Mouse (Mus musculus) mature B cell (primary cell): ENCODE measurements around the gene Pcolce.
"Not testable (repeated sequence)": the region's sequence is repeated elsewhere in the genome, so short reads cannot be mapped to it uniquely, and the experiment has no call there.

ENCODE experiments used
- in situ Hi-C: fragments of 300-500 bp; cut with MboI; formaldehyde crosslinking; loops from 2 replicates; pipeline ENCODE4 v1.14.3; 2019

Pcolce gene

GRCm38 (mm10) chr5:137629906-137630545, 16.4 kb upstream of the Pcolce start:
- in situ Hi-C loops = no loop called here

GRCm38 (mm10) chr5:137629306-137629721, 15.7 kb upstream of the Pcolce start:
- in situ Hi-C loops = no loop called here

GRCm38 (mm10) chr5:137628498-137629305, 15.1 kb upstream of the Pcolce start, which contains the start of the genes Fbxo24, Lrch4 and Gm20605:
Fbxo24 (minus strand) TSS chr5:137629002.
Lrch4 (plus strand) TSS chr5:137629121.
Gm20605 (plus strand) TSS chr5:137629175.
- in situ Hi-C loops = no loop called here

- in situ Hi-C loops = no loop called here
Observed at GRCm38 (mm10) chr5:137627991-137628390, 14.4 kb upstream of the Pcolce start.

- in situ Hi-C loops = no loop called here
Observed at GRCm38 (mm10) chr5:137623937-137624530, 10.4 kb upstream of the Pcolce start.

GRCm38 (mm10) chr5:137615347-137615746, 1.8 kb upstream of the Pcolce start:
- in situ Hi-C loops = no loop called here

- in situ Hi-C loops = not testable (repeated sequence)
Observed at GRCm38 (mm10) chr5:137614921-137615320, 1.3 kb upstream of the Pcolce start.

- in situ Hi-C loops = no loop called here
Observed at GRCm38 (mm10) chr5:137613076-137613475, 508 bp downstream of the Pcolce start.

- in situ Hi-C loops = no loop called here
Observed at GRCm38 (mm10) chr5:137611245-137611602, 2.4 kb downstream of the Pcolce start.

- in situ Hi-C loops = no loop called here
Observed at GRCm38 (mm10) chr5:137610548-137611244, 2.9 kb downstream of the Pcolce start.

GRCm38 (mm10) chr5:137610056-137610455, 3.5 kb downstream of the Pcolce start:
- in situ Hi-C loops = no loop called here

- in situ Hi-C loops = no loop called here
Observed at GRCm38 (mm10) chr5:137609292-137609691, 4.3 kb downstream of the Pcolce start.

GRCm38 (mm10) chr5:137608654-137609190, 4.9 kb downstream of the Pcolce start:
- in situ Hi-C loops = no loop called here

- in situ Hi-C loops = no loop called here
Observed at GRCm38 (mm10) chr5:137607860-137608653, 5.5 kb downstream of the Pcolce start.

GRCm38 (mm10) chr5:137601365-137601729, 12.2 kb downstream of the Pcolce start:
- in situ Hi-C loops = no loop called here

- in situ Hi-C loops = no loop called here
Observed at GRCm38 (mm10) chr5:137600619-137601364, 12.8 kb downstream of the Pcolce start, which contains the start of gene Mospd3. Mospd3 (minus strand) TSS chr5:137601058.

- in situ Hi-C loops = no loop called here
Observed at GRCm38 (mm10) chr5:137600281-137600618, 13.3 kb downstream of the Pcolce start.

- in situ Hi-C loops = no loop called here
Observed at GRCm38 (mm10) chr5:137599600-137599999, 14.0 kb downstream of the Pcolce start.

GRCm38 (mm10) chr5:137598100-137598826, 15.3 kb downstream of the Pcolce start:
- in situ Hi-C loops = no loop called here

GRCm38 (mm10) chr5:137597625-137598024, 16.0 kb downstream of the Pcolce start:
- in situ Hi-C loops = no loop called here
